Mouse (Mus musculus): ENCODE data around the gene Chpf.

Gene Chpf

GRCm38 (mm10) chr1:75438782-75439181 is 40.3 kb downstream of the Chpf start:
- DNase-seq: peak; percentile 3

GRCm38 (mm10) chr1:75435475-75436328 is 43.4 kb downstream of the Chpf start, which contains the start of gene Gmppa:
Gene Gmppa (plus strand): TSS chr1:75435930.
- peak; percentile 80 for DNase-seq

GRCm38 (mm10) chr1:75425796-75426471 is 53.2 kb downstream of the Chpf start:
- no peak for DNase-seq

Data from right cerebral cortex, postnatal 14 days (tissue).